Mouse (Mus musculus): ENCODE data around the gene Irf2bp2. TPM values are rescaled to one million over a fixed set of nuclear protein-coding genes. Genes with fewer than 3 reads are reported as not detected.

The Irf2bp2 gene
- total RNA-seq, 2 experiments from 2014 or later: 63.9 to 78.4 TPM

DNA sequence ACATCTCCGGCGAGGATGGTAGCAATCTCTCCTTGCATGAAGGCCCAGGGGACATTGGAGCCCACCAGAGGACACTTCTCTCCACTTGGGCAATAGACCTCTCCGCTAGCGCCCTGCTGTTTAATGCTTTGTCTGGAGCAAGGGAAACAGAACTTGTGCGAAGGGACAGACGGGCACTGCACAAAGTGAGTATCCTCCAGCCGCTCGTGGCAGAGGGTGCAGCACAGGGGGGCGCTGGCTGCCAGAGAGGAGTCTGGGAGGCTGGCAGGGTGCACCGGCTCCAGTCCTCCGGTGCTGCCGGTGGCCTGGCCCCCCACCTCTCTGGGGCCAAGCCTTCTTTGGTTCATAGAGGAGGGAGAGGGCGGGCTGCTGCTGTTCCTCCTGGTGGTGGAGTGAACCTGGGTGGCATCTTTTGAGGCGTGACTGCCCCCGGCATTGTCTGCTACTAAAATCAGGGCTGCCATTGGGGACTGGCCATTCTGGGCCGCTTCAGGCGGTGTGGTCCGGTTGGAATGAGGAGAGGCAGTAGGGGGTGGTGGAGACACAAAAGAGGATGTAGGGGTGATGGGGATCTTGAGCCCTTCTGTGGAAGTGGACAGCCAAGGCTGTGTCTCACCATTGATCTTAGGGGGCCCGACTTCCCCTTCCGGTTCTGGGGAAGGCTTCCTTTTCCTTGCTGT, 2.5 kb downstream of the Irf2bp2 start:
- Histone ChIP-seq H3K27ac (peak overlapping the region; percentile 88), H3K4me3 (peak overlapping the region; percentile 73)
- intact Hi-C loops (cut with DNase I): loop anchor here (5.0 kb wide), 1 partner anchor 74 kb away; no protein-coding TSS in a partner anchor
- TF ChIP-seq CTCF (IDR thresholded peaks at IDR 0.05): peak; percentile 2; the same call in 1 of the 2 replicates
- DNase-seq (ENCODE audit: extremely low spot score in 1 of 2, low spot score in 2 of 2): peak in 1 of 2 experiments; percentile 55

DNA sequence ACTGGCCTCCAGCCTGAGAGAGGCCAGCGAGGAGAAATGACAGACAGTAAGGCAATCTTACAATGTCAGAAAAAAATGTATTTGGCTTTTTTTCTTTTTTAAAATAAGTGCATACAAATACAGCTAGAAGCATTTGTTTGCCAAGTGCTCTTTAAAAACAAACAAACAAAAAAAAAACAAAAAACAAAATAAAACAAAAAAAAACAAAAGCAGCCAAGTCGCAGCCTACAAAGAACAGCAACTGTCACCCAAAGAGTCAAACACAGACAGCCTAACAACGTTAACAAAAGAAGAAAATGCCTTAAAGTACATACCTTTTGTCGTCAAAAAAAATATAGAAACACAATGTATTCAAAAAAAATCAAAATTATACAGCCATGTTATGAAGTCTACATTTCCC, 3.2 kb downstream of the Irf2bp2 start:
- intact Hi-C loops (cut with DNase I): loop anchor here (5.0 kb wide), 1 partner anchor 73 kb away; no protein-coding TSS in a partner anchor
- Histone ChIP-seq H3K4me3 (peak overlapping the region; percentile 73), H3K27ac (peak overlapping the region; percentile 88)
- no peak for TF ChIP-seq CTCF (IDR thresholded peaks at IDR 0.05)
- DNase-seq (ENCODE audit: extremely low spot score in 1 of 2, low spot score in 2 of 2): no peak

DNA sequence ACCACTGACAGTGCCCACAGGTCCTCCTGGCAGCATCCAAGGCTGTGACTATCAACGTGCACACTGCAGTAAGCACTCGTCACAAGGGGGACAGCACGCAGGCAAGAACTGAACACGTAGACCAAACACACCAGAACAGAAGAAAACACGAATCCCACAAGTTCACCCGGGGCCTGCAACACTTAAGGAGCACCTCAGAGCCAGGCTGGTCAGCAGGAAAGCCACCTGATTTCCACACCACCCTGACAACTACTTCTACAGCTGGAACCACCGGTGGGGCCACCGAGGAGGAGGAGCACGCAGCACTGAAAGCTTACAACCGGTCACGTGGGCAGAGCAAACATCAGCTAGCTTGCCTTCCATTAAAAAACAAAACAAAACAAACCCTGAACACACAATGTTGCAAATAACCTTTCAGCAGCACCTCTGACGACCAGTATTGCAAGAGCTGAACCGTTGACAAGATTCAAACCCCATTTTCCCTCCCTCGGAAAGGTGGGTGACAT, 3.7 kb downstream of the Irf2bp2 start:
- Histone ChIP-seq H3K27ac (peak overlapping the region; percentile 88), H3K4me3 (peak overlapping the region; percentile 73)
- TF ChIP-seq CTCF (IDR thresholded peaks at IDR 0.05): no peak; the same call in 1 of the 2 replicates
- DNase-seq (ENCODE audit: extremely low spot score in 1 of 2, low spot score in 2 of 2): no peak
- intact Hi-C loops (cut with DNase I): loop anchor here (5.0 kb wide), 1 partner anchor 73 kb away; no protein-coding TSS in a partner anchor

DNA sequence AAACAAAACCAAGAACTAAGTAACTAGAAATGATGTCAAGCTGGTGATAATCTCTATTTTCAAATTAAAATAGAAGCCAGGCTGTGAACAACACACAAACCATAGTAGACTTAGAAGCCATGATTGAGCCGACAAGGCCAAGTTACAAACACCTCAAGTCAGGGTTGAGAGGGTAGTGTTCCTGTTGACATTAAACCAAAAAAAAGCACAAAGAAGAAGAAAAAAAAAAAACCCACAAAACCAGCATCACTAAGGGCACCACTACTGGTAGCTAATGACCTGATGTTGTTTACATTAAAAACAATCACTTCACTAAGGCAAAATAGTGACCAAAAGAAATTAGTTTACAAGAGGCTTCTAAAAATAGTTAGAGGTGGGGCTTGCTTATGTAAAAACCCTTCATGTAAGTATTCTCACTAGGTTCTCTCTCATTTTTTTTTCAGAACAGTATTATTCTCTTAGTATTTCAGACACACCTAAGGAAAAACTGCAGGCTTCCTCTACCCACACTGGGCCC, 4.2 kb downstream of the Irf2bp2 start:
- DNase-seq (ENCODE audit: extremely low spot score in 1 of 2, low spot score in 2 of 2): no peak
- TF ChIP-seq CTCF (IDR thresholded peaks at IDR 0.05): no peak
- Histone ChIP-seq H3K4me3 (peak overlapping the region; percentile 73), H3K27ac (peak overlapping the region; percentile 88)
- intact Hi-C loops (cut with DNase I): loop anchor here (5.0 kb wide), 1 partner anchor 72 kb away; no protein-coding TSS in a partner anchor

DNA sequence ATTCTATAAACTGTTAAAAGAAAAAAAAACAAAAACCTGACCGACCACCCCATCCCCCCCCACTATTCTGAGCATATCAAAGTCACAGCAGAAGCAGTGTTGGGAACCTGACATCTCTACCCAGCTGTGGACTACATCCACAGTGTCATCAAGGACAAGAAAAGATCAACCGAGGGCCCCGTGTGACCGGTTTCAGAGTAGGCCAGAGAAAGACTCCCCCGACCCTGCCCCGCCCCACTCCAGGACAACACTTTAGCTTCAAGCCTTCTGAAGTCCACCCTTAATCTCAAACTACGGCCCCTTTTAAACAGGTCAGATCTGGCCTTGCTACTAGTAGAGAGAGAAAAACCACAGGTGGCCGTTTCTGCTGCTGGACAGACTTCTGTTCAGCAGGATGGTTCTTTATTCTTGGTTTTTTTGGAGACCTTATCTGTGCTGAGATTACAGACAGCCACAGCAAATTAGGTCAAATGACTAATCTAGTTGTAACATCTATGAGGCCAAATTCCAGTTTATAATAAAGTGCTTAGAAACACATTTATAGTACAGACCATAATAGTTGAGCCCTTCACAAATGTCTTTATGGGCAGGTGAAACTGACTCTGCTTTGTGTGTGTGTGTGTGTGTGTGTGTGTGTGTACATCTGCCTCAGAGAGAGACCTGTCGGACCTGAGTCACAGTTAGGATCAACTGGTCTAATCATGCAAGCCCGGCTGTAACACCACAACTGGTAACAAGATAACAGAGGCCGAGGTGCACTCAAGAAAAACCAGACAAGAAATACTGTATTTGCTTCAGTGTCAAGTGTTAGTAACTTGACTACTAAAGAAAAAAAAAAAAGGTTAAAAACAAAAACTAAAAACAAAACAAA, 4.9 kb downstream of the Irf2bp2 start:
- intact Hi-C loops (cut with DNase I): no loop called here
- H3K27ac ChIP-seq: peak overlapping the region; percentile 88
- no peak for DNase-seq (ENCODE audit: extremely low spot score in 1 of 2, low spot score in 2 of 2)
- no peak for TF ChIP-seq CTCF (IDR thresholded peaks at IDR 0.05)
- H3K4me3 ChIP-seq: peak overlapping the region; percentile 73

DNA sequence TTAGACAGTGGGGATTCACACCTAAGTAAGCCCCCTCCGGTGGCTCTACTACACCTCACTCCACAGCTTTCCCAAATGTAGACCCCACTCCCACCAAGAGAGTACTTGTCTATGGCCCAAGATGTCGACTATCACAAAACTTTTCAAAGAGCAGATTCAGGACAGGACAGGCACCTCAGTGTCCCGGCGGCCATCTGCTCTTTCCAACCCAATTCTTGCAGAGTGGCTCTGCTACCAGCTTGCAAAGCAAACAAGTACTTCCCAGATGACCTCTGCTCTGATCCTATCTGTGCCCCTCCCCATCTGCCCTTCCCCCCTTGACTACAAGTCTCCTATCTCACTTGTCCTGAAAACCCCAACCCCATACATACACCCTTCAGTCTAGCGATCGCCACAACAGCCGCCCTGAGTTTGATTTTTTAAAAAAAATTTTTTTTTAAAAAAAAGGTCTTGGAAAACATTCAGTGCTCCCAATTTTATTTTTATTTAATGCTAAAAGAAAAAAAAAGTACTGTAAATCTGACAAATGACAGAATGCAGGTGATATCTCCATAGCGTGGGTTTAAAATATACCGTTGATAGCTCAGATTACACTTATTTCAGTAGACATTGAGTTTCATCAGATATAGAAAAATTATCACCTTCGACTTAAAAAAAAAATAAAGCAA, 5.8 kb downstream of the Irf2bp2 start:
- Histone ChIP-seq H3K4me3 (peak overlapping the region; percentile 73), H3K27ac (peak overlapping the region; percentile 30; the same call in 1 of the 2 replicates)
- intact Hi-C loops (cut with DNase I): no loop called here
- no peak for DNase-seq (ENCODE audit: extremely low spot score in 1 of 2, low spot score in 2 of 2)
- no peak for TF ChIP-seq CTCF (IDR thresholded peaks at IDR 0.05)

DNA sequence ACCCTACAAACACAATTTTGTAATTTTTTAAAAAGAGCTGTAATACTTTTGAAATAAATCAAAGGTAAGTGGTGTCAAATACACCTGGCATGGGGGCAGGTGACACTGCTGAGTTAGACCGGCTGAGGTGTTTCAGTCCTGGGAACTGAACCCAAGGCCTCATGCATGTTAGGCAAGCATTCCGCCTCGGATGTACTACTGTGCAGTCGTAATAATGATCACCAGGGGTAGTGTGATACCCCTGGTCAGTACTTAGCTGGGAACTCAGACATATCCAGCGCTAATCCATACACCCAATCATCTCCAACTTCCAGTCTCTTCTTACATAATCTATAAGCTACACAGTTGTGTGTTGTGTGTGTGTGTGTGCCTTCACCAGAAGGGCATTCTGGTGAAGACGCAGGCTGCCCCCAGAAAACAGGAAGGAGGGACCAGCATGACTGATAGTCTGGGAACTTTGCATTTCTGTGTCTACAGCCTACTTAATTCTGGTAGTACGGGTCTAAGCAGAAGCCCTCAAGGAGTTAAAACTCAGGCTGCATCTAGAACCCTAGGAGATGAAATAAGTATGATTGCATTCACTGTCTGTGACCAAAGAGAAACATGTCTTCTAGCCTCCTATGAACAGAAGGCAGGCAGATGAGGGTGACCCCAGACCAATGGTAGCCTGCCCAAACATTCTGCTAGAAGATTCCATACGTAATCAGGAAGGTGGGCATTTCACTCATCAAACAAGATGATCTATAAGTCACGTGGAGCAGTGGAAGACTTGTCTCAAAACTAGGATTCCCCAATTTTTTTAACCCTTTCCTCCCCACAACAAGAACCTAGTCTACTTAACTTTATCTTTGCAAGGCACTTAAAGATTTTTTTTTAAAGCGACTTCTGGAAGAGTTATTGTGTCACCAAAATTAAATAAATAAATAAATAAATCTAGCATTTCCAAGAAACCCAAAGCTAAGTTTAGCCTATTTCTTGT, 6.9 kb downstream of the Irf2bp2 start:
- DNase-seq (ENCODE audit: extremely low spot score in 1 of 2, low spot score in 2 of 2): no peak
- peak overlapping the region; percentile 73 for H3K4me3 ChIP-seq
- peak overlapping the region; percentile 97; the same call in 1 of the 2 replicates for H3K27ac ChIP-seq
- TF ChIP-seq CTCF (IDR thresholded peaks at IDR 0.05): no peak
- intact Hi-C loops (cut with DNase I): no loop called here

DNA sequence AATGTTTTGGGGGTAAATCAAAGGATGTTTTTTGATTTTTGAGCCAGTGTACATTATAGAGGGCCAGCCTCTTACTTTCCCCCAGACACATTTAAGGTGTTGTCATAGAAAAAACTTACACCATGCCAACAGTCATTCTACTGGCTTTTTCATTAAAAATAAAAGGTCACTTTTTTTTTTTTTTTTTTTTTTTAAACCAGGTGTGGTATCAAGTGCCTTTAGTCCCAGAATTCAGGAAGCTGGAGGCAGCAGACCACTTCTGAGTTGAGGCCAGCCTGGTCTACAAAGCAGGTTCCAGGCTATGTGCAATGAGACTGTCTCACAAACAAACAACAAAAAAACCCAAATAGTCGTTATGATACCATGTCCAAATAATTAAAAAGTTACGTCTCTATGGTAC, 7.7 kb downstream of the Irf2bp2 start:
- intact Hi-C loops (cut with DNase I): no loop called here
- H3K4me3 ChIP-seq: no peak overlapping the region; the same call in 1 of the 2 replicates
- DNase-seq (ENCODE audit: extremely low spot score in 1 of 2, low spot score in 2 of 2): no peak
- TF ChIP-seq CTCF (IDR thresholded peaks at IDR 0.05): no peak
- peak overlapping the region; percentile 97 for H3K27ac ChIP-seq

DNA sequence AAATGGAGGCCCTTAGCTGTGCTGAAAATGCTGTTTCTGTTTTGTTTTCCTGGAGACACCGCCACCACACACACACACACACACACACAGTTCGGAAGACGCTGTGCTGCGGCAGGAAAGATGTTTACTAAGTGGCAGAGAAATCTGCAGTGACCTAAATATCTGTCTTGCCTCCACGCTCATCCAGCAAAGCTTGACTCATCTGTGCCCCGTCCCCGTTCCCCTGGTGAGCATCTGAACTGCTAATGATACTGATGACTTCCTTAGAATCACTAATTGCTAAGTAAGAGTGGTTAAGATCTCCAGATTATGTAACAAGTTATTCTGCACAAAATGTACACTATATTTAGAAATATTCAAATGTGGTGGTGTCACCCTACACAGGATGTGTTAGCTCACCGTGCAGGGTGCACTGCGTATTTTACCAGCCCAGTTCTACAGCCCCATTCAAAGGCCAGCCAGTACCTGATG, 8.2 kb downstream of the Irf2bp2 start:
- Histone ChIP-seq H3K4me3 (no peak overlapping the region; the same call in 1 of the 2 replicates), H3K27ac (peak overlapping the region; percentile 97)
- intact Hi-C loops (cut with DNase I): loop anchor here (2.0 kb wide), 1 partner anchor 81 kb away; no protein-coding TSS in a partner anchor
- peak in 1 of 2 experiments; percentile 55 for DNase-seq (ENCODE audit: extremely low spot score in 1 of 2, low spot score in 2 of 2)
- TF ChIP-seq CTCF (IDR thresholded peaks at IDR 0.05): no peak

DNA sequence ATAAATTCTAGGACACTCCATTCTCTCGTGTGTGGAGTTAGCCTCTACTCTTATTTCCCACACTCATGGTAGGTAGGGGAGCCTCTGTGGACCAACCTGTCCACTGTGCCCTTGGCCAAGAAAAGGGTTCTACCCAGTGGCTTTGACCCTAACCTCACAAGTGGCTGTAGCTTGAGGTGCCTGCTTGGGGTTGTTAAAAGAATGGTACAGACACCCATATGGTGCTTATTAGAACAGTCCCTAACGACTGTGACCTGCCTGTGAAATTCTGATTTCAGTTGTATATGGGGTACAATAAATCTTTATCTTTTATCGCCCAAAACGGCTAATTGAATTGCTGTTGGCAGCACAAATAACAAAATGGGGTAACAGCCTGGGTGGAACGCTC, 8.9 kb downstream of the Irf2bp2 start:
- intact Hi-C loops (cut with DNase I): loop anchor here (2.0 kb wide), 1 partner anchor 82 kb away; no protein-coding TSS in a partner anchor
- TF ChIP-seq CTCF (IDR thresholded peaks at IDR 0.05): no peak
- Histone ChIP-seq H3K27ac (peak overlapping the region; percentile 97), H3K4me3 (peak overlapping the region; percentile 48)
- no peak for DNase-seq (ENCODE audit: extremely low spot score in 1 of 2, low spot score in 2 of 2)

All from left cerebral cortex, adult 2 months (tissue).